Mouse (Mus musculus): ENCODE measurements around the gene Hadh. TPM values are rescaled to one million over a fixed set of nuclear protein-coding genes. Genes with fewer than 3 reads are reported as not detected.

Gene Hadh
- polyA plus RNA-seq, 1 experiment: 70.7 TPM

DNA sequence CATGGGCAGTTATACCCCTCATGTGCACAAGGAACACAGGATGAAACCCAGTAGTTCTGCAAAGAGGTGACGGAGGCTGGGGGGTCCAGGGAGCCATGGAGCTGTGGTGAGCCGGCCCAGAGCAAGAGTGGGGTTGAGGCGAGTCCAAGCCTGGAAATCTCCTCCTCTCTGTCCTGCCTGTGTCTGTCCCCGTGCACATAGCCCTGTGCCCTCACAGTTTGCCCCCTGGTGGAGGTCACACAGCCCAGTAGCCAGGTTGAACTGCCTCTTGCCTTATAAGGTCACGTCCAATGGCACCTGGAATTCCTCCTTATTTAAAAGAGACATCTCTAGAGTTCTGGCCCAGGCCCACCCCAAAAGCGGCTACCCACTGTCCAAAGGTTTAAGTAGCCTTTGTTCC is 24.5 kb downstream of the Hadh start:
- H3K4me3 ChIP-seq: no peak overlapping the region
- H3ac ChIP-seq (ENCODE audit: control insufficient read depth, insufficient read length): no peak overlapping the region
- no peak overlapping the region for H3K4me2 ChIP-seq (ENCODE audit: low read depth)
- no peaks in the 10 kb centered on the region for H3K27me3 ChIP-seq (ENCODE audit: control insufficient read depth, insufficient read depth, insufficient read length)
- H3K36me3 ChIP-seq (ENCODE audit: control insufficient read depth, insufficient read depth): no peaks in the 10 kb centered on the region
- H3K79me2 ChIP-seq (ENCODE audit: control insufficient read depth, insufficient read depth): no peaks in the 10 kb centered on the region
- peak; percentile 47 for TF ChIP-seq SRF (IDR thresholded peaks at IDR 0.05; ENCODE audit: control insufficient read depth, insufficient read length, low read depth)
- TF ChIP-seq MYOD1 (IDR thresholded peaks at IDR 0.05; ENCODE audit: control insufficient read depth in 1 of 3, insufficient read length in 2 of 3, low read depth in 2 of 3): no peak

- H3K4me3 ChIP-seq: no peak overlapping the region
- H3K27me3 ChIP-seq (ENCODE audit: control insufficient read depth, insufficient read depth, insufficient read length): no peaks in the 10 kb centered on the region
- H3K36me3 ChIP-seq (ENCODE audit: control insufficient read depth, insufficient read depth): no peaks in the 10 kb centered on the region
- TF ChIP-seq USF1 (IDR thresholded peaks at IDR 0.05; ENCODE audit: low read depth) (no peak), POLR2A (IDR thresholded peaks at IDR 0.05; ENCODE audit: insufficient read length, low read depth) (no peak), SRF (IDR thresholded peaks at IDR 0.05; ENCODE audit: control insufficient read depth, insufficient read length, low read depth) (no peak), MAX (IDR thresholded peaks at IDR 0.05; ENCODE audit: low read depth) (no peak), REST (IDR thresholded peaks at IDR 0.05; ENCODE audit: insufficient read depth, insufficient read length) (no peak), TCF12 (IDR thresholded peaks at IDR 0.05; ENCODE audit: insufficient read depth, poor library complexity, severe bottlenecking) (no peak), POLR2AphosphoS2 (IDR thresholded peaks at IDR 0.05; ENCODE audit: insufficient read length, low read depth) (no peak)
- no peak overlapping the region for H3K4me2 ChIP-seq (ENCODE audit: low read depth)
- H3K79me2 ChIP-seq (ENCODE audit: control insufficient read depth, insufficient read depth): no peaks in the 10 kb centered on the region
- no peak overlapping the region for H3ac ChIP-seq (ENCODE audit: control insufficient read depth, insufficient read length)
Measured at GRCm38 (mm10) chr3:131246579-131247046, 25.3 kb downstream of the Hadh start.

DNA sequence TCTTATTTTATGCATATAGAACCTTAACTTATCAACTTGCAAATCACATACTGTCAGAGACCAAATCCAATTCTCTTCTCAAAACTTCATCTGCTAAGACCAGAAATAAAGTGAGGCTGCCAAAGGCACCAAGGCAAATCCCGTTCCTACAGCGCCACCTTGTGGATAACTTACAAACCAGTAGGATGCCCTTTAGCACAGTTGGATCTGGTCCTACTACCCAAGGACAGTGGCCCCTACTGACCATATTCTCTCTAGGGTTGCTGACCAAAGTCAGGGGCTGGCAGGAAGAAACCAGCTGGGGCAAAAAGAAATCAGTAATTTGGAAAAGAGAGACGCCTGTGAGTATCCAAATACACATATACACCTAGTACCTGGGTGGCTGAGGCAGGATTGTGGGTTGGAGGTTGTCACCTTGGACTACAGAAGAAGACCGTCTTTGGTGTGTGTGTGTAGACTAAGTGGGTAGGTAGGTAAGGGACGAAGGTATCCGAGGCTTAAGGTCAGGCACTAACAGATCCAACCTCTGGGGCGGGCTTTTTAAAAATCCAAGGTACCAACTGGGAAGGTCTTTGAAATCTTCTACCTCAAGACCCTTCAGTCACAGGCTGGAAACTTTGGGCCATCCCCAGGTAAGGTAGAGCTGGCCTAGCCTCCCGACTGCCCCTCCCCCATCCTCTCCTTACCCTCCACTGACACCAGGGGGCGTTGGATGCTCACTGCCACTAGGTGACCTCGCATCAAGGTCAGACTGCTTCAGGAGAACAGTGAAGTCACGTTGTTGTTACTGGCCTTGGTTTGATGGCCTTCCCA is 25.9 kb downstream of the Hadh start:
- Histone ChIP-seq H3K27me3 (ENCODE audit: control insufficient read depth, insufficient read depth, insufficient read length) (no peaks in the 10 kb centered on the region), H3K4me2 (ENCODE audit: low read depth) (no peak overlapping the region), H3K36me3 (ENCODE audit: control insufficient read depth, insufficient read depth) (no peaks in the 10 kb centered on the region), H3K79me2 (ENCODE audit: control insufficient read depth, insufficient read depth) (no peaks in the 10 kb centered on the region), H3ac (ENCODE audit: control insufficient read depth, insufficient read length) (no peak overlapping the region), H3K4me3 (no peak overlapping the region)
- TF ChIP-seq E2F4 (IDR thresholded peaks at IDR 0.05; ENCODE audit: insufficient read depth): no peak
- TF ChIP-seq REST (IDR thresholded peaks at IDR 0.05; ENCODE audit: insufficient read depth, insufficient read length): no peak
- TF ChIP-seq MAX (IDR thresholded peaks at IDR 0.05; ENCODE audit: low read depth): no peak
- no peak for TF ChIP-seq MYOD1 (IDR thresholded peaks at IDR 0.05; ENCODE audit: control insufficient read depth in 1 of 3, insufficient read length in 2 of 3, low read depth in 2 of 3)
- TF ChIP-seq SRF (IDR thresholded peaks at IDR 0.05; ENCODE audit: control insufficient read depth, insufficient read length, low read depth): no peak
- no peak for TF ChIP-seq POLR2AphosphoS2 (IDR thresholded peaks at IDR 0.05; ENCODE audit: insufficient read length, low read depth)
- TF ChIP-seq CEBPB (IDR thresholded peaks at IDR 0.05; ENCODE audit: insufficient read depth, poor library complexity, severe bottlenecking): no peak
- TF ChIP-seq POLR2A (IDR thresholded peaks at IDR 0.05; ENCODE audit: insufficient read length, low read depth): no peak
- no peak for TF ChIP-seq TCF3 (IDR thresholded peaks at IDR 0.05; ENCODE audit: insufficient read length, low read depth)

DNA sequence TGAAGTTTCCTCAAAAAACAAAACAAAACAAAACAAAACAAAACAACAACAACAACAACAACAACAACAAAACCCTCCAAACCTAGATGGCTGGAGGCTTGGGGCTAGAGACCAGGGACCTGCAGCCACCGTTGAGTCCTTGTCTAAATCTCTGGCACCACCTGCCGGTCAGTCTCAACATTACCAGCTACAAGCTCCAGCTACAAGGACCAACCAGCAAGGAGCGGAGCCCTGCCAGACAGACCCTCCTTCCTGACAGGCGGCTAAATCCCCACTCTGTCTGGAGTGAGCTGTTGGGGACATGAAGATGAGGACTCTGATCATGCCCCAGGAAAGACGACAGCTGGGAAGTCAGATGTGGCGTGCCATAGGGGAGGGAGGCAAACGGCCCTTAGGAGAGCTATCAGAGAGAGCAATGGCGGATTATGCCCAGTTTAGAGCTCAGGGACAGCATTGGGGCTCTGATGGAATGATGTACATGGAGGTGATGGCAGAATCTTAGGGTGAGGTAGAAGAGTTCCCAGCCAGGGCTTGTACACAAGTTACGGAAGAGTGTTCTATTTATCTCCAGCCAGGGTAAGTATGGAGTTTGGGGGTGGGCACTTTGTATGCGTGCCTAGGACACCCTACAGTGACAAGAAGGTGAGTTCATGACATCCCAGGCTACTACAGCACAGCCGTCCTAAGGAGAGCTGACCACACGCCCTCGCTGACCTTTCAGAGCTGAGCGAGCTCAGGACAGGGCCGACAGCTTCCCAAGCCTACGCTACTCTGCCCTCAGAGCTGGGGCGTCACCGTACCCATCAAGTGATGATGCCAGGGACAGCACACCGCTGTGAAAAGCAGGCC is 33.9 kb downstream of the Hadh start:
- H3K79me2 ChIP-seq (ENCODE audit: control insufficient read depth, insufficient read depth): no peaks in the 10 kb centered on the region
- no peak overlapping the region for H3K4me2 ChIP-seq (ENCODE audit: low read depth)
- H3K36me3 ChIP-seq (ENCODE audit: control insufficient read depth, insufficient read depth): no peaks in the 10 kb centered on the region
- H3K4me3 ChIP-seq: no peak overlapping the region
- no peak overlapping the region for H3ac ChIP-seq (ENCODE audit: control insufficient read depth, insufficient read length)
- H3K27me3 ChIP-seq (ENCODE audit: control insufficient read depth, insufficient read depth, insufficient read length): no peaks in the 10 kb centered on the region
- TF ChIP-seq SRF (IDR thresholded peaks at IDR 0.05; ENCODE audit: control insufficient read depth, insufficient read length, low read depth) (no peak), POLR2AphosphoS2 (IDR thresholded peaks at IDR 0.05; ENCODE audit: insufficient read length, low read depth) (no peak), MAX (IDR thresholded peaks at IDR 0.05; ENCODE audit: low read depth) (no peak), TCF3 (IDR thresholded peaks at IDR 0.05; ENCODE audit: insufficient read length, low read depth) (no peak), E2F4 (IDR thresholded peaks at IDR 0.05; ENCODE audit: insufficient read depth) (no peak), CEBPB (IDR thresholded peaks at IDR 0.05; ENCODE audit: insufficient read depth, poor library complexity, severe bottlenecking) (no peak), MYOD1 (IDR thresholded peaks at IDR 0.05; ENCODE audit: control insufficient read depth in 1 of 3, insufficient read length in 2 of 3, low read depth in 2 of 3) (no peak), POLR2A (IDR thresholded peaks at IDR 0.05; ENCODE audit: insufficient read length, low read depth) (no peak), REST (IDR thresholded peaks at IDR 0.05; ENCODE audit: insufficient read depth, insufficient read length) (no peak), USF1 (IDR thresholded peaks at IDR 0.05; ENCODE audit: low read depth) (no peak), MYOG (IDR thresholded peaks at IDR 0.05; ENCODE audit: control insufficient read depth in 1 of 3, insufficient read depth in 1 of 3, insufficient read length in 2 of 3, low read depth in 2 of 3) (no peak), TCF12 (IDR thresholded peaks at IDR 0.05; ENCODE audit: insufficient read depth, poor library complexity, severe bottlenecking) (no peak)

Measured in myocyte (in vitro differentiated cells).